In the genomic region with DNA sequence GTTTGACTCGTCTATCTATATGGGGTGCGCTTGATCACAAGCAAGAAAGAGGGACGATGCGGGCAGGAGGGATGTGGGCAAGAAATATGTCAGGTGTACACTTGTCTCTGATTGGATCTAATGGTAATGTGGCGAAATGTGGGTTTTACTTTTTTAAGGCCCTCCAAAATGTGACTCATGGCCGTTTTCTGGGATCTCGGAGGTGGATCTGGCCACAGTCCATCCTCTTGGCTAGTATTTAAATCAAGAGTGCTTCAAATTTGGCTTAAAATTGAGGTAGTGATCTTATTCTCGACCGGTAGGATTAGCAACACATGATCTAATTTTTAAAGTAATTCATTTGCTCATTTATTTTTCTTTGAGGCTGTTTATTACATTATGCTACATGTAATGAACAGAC, we compare ENCODE assay signal across 26 mouse cellular contexts. TPM values are rescaled to one million over a fixed set of nuclear protein-coding genes. Genes with fewer than 3 reads are reported as not detected.
DNase-seq lines count a peak whose midpoint lies in the region; ATAC-seq lines count a peak whose summit lies in the region.
"Had no signal": no experiment of that assay in that cellular context is flagged by ENCODE, and none has a peak within 500 bp of the region (broad histone marks: within the 10 kb centered on the region; RNA-seq: fewer than 3 reads in every experiment).

No protein-coding gene starts in this region.

- ATAC-seq in cerebellum, adult (ENCODE audit: insufficient number of reproducible peaks, low FRiP score, low TSS enrichment), result no peak
- ATAC-seq: forebrain, embryonic 13.5 days; forebrain, embryonic 16.5 days; intestine, postnatal 0 days; Patski had no signal

- peak; percentile 21 to 33 for DNase-seq in cerebellum, adult 18-20 months
- DNase-seq in right cerebral cortex, adult 18-20 months, result peak; percentile 8
- DNase-seq in right cerebral cortex, postnatal 36 days (ENCODE audit: low spot score in 2 of 2), result no peak
- peak; percentile 4 to 20 for DNase-seq in cerebellum, postnatal 36 days
- DNase-seq in thymus, postnatal 0 days (ENCODE audit: low spot score), result no peak
- DNase-seq: adrenal gland, postnatal 10 days; adrenal gland, postnatal 36 days; B cell, adult 2 months; gastrocnemius, adult 2 months; gastrocnemius, postnatal 14 days; kidney, adult 2 months had no signal

RNA-seq across cellular contexts. Expression of a gene that starts 42.0 kb away (rescaled TPM):
- polyA plus RNA-seq in thymus, postnatal 0 days (2015; fragmentation: Nextera tagmentation; extraction: Ambion mirVana), result not detected in 2 replicates
- polyA plus RNA-seq: embryonic facial prominence, embryonic 11.5 days; forebrain, embryonic 10.5 days; forebrain, embryonic 16.5 days; frontal cortex, adult 2 months; G1E; heart, embryonic 11.5 days; heart, embryonic 14.5 days; heart, postnatal 0 days; hindbrain, embryonic 12.5 days; hindbrain, embryonic 15.5 days; intestine, embryonic 14.5 days; intestine, postnatal 0 days; Patski had no signal

Comparison
In these comparisons a context has a peak if more than half of its experiments do, and no peak if none do; other contexts are left out.
1. DNase-seq: peak in cerebellum, adult 18-20 months (2 of 2), right cerebral cortex, adult 18-20 months (single experiment) and cerebellum, postnatal 36 days (2 of 2); none in right cerebral cortex, postnatal 36 days (0 of 2) and thymus, postnatal 0 days (single experiment).